8 mouse cellular contexts compared by ENCODE assay signal in genomic region chr14:105588391-105589163, GRCm38 (mm10).
DNase-seq lines count a peak whose midpoint lies in the region; ATAC-seq and TF ChIP-seq lines count a peak whose summit lies in the region.

No protein-coding gene starts in this region.

- WGBS in lung, embryonic 14.5 days: 78% methylated on average over 15 of the region's 15 CpGs
- WGBS in hindbrain, embryonic 14.5 days: 53% methylated on average over 15 of the region's 15 CpGs
- 78% methylated on average over 15 of the region's 15 CpGs for WGBS in limb, embryonic 10.5 days

- H3K4me2 ChIP-seq in lung, embryonic 14.5 days: no peak overlapping the region
- H3K4me2 ChIP-seq in hindbrain, embryonic 14.5 days (replicated peaks): no peak overlapping the region

- no peak overlapping the region for H3K27ac ChIP-seq in lung, embryonic 14.5 days (ENCODE audit: low read depth)
- H3K27ac ChIP-seq in embryonic fibroblast, embryonic 13.5 days (ENCODE audit: insufficient read depth, low read length): peak overlapping the region; percentile 74
- peak overlapping the region; percentile 76 for H3K27ac ChIP-seq in hindbrain, embryonic 14.5 days
- H3K27ac ChIP-seq in limb, embryonic 10.5 days: peak overlapping the region; percentile 54; the same call in 1 of the 2 replicates

- H3K36me3 ChIP-seq in lung, embryonic 14.5 days (ENCODE audit: insufficient read depth): no peaks in the 10 kb centered on the region
- no peaks in the 10 kb centered on the region for H3K36me3 ChIP-seq in hindbrain, embryonic 14.5 days (replicated peaks; ENCODE audit: control insufficient read depth, insufficient read depth)
- H3K36me3 ChIP-seq in limb, embryonic 10.5 days: no peaks in the 10 kb centered on the region

- H3K4me3 ChIP-seq in lung, embryonic 14.5 days (ENCODE audit: low read depth, low read length): no peak overlapping the region
- no peak overlapping the region for H3K4me3 ChIP-seq in embryonic fibroblast, embryonic 13.5 days (ENCODE audit: insufficient read depth, low read length)
- no peak overlapping the region for H3K4me3 ChIP-seq in hindbrain, embryonic 14.5 days (replicated peaks; ENCODE audit: low read length)
- no peak overlapping the region for H3K4me3 ChIP-seq in limb, embryonic 10.5 days

- no peak for TF ChIP-seq CTCF in lung, embryonic 14.5 days (IDR thresholded peaks at IDR 0.05; ENCODE audit: low read depth)
- no peak for TF ChIP-seq CTCF in embryonic fibroblast, embryonic 13.5 days (IDR thresholded peaks at IDR 0.05; ENCODE audit: borderline replicate concordance, insufficient read depth, low read length)

- no peak for TF ChIP-seq POLR2A in embryonic fibroblast, embryonic 13.5 days (IDR thresholded peaks at IDR 0.05; ENCODE audit: low read depth, low read length)

- ATAC-seq in lung, embryonic 14.5 days (ENCODE audit: insufficient read depth): peak; percentile 38; the same call in 1 of the 2 replicates
- ATAC-seq in hindbrain, embryonic 14.5 days (ENCODE audit: low FRiP score): peak; percentile 93

- H3K9ac ChIP-seq in lung, embryonic 14.5 days: no peak overlapping the region
- H3K9ac ChIP-seq in hindbrain, embryonic 14.5 days: no peak overlapping the region

- H3K9me3 ChIP-seq in lung, embryonic 14.5 days (ENCODE audit: low read depth, low read length): no peaks in the 10 kb centered on the region
- H3K9me3 ChIP-seq in hindbrain, embryonic 14.5 days (ENCODE audit: control insufficient read depth, low read length): no peaks in the 10 kb centered on the region
- no peaks in the 10 kb centered on the region for H3K9me3 ChIP-seq in limb, embryonic 10.5 days (replicated peaks)

- no peaks in the 10 kb centered on the region for H3K4me1 ChIP-seq in lung, embryonic 14.5 days (ENCODE audit: insufficient read depth)
- peaks cover 6% of the 10 kb centered on the region; the same call in 1 of the 2 replicates for H3K4me1 ChIP-seq in embryonic fibroblast, embryonic 13.5 days (ENCODE audit: control insufficient read depth, insufficient read depth, low read length)
- H3K4me1 ChIP-seq in hindbrain, embryonic 14.5 days (replicated peaks; ENCODE audit: control insufficient read depth, insufficient read depth, low read length): peaks cover 5% of the 10 kb centered on the region; the same call in 1 of the 2 replicates
- peaks cover 51% of the 10 kb centered on the region for H3K4me1 ChIP-seq in limb, embryonic 10.5 days

- H3K27me3 ChIP-seq in lung, embryonic 14.5 days (ENCODE audit: insufficient read depth, low read length): no peaks in the 10 kb centered on the region
- no peaks in the 10 kb centered on the region for H3K27me3 ChIP-seq in hindbrain, embryonic 14.5 days (ENCODE audit: control insufficient read depth, insufficient read depth, low read length)
- H3K27me3 ChIP-seq in limb, embryonic 10.5 days (ENCODE audit: low read depth, poor library complexity, severe bottlenecking): no peaks in the 10 kb centered on the region

- peak; percentile 25 for DNase-seq in lung, embryonic 14.5 days
- DNase-seq in lung, postnatal 25 days (ENCODE audit: low spot score): no peak
- DNase-seq in hindbrain, embryonic 14.5 days (ENCODE audit: low spot score): peak; percentile 73
- DNase-seq in limb, embryonic 10.5 days (ENCODE audit: low spot score): peak; percentile 33
- peak; percentile 29 for DNase-seq in right cerebral cortex, postnatal 14 days
- DNase-seq in B cell, adult 2 months: no peak
- no peak for DNase-seq in thymus, postnatal 14 days

Comparison
In these comparisons a context has a peak if more than half of its experiments do, and no peak if none do; other contexts are left out.
1. DNase-seq: peak in lung, embryonic 14.5 days (single experiment), hindbrain, embryonic 14.5 days (single experiment), limb, embryonic 10.5 days (single experiment) and right cerebral cortex, postnatal 14 days (single experiment); none in lung, postnatal 25 days (single experiment), B cell, adult 2 months (0 of 2) and thymus, postnatal 14 days (single experiment).